Mouse (Mus musculus): Measurements from ENCODE around the gene Bves. TPM values are rescaled to one million over a fixed set of nuclear protein-coding genes. Genes with fewer than 3 reads are reported as not detected.
"Not testable (repeated sequence)": the region's sequence is repeated elsewhere in the genome, so short reads cannot be mapped to it uniquely, and the experiment has no call there.

Bves gene
- polyA plus RNA-seq (2015; fragmentation: Nextera tagmentation; extraction: Ambion mirVana), result 0.19 and 0.38 TPM in 2 replicates

DNA sequence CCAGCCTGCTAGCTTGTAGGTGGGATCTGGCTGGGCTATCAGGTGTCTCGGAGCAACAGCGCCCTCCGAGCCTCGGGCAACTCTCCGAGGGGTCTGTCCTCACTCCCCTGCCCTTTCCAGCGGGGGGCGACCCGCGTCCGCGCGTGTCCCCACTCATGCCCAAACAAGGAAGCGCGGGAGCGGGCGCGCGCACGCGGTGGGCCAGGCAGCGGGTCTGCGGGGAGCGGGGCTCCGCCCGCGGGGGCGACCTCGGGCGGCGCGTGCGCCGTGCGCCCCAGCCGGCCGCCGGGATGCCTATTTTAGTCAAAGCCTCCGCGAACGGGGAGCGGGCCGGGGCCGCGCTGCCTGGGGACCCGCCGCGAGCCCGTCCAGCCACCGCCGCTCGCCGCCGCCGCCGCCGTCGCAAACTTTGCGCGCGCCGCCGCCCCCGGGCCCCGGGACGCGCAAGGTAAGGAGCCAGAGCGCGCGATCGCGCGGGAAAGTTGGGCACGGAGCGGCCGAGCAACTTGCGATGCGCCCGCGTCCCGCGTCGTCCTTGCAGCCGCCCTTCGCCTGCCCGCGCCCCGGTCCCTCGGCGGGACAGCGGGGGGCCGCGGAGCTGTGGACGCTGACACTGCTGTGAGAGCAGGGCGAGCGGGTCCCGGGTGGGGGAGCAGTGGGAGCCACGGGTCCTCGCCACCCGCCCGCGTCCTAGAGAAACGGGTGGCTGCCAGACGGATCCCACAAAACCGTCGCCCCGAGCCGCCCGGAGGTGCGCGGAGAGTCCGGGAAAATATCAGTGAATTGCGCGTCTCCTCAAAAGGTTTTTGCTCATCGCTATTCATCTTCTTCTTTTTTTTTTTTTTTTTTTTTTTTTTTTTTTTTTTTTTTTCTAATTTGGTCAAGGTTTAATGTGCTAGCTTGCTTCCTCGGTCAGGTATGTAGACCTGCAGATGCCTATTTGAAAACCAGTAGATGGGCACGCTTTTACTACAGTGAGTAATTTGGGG, at the start of gene Bves:
Bves (plus strand) TSS at position 339 of the 989 bp plus-strand sequence.
- DNase-seq (ENCODE audit: low spot score), result no peak

DNA sequence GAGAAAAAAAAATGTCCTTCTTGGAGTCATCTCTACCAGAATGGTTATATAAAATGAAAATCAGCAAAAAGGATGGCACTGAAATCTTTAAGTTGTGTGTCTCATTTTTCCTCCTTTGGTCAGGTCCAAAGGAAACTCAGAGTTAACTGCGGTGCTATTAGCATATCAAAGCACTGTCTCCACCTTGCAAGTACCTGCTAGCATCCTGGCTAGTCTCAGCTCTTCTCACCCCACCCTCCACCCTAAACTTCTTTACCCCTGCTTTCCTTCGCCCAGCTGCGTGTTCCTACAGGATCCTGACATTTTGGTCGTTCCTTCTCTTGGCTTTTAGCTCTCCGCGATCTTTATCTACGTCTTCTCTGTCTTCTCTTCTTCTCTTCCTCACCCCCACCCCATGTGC, 47.2 kb upstream of the Bves start:
- no peak for DNase-seq (ENCODE audit: low spot score)

DNA sequence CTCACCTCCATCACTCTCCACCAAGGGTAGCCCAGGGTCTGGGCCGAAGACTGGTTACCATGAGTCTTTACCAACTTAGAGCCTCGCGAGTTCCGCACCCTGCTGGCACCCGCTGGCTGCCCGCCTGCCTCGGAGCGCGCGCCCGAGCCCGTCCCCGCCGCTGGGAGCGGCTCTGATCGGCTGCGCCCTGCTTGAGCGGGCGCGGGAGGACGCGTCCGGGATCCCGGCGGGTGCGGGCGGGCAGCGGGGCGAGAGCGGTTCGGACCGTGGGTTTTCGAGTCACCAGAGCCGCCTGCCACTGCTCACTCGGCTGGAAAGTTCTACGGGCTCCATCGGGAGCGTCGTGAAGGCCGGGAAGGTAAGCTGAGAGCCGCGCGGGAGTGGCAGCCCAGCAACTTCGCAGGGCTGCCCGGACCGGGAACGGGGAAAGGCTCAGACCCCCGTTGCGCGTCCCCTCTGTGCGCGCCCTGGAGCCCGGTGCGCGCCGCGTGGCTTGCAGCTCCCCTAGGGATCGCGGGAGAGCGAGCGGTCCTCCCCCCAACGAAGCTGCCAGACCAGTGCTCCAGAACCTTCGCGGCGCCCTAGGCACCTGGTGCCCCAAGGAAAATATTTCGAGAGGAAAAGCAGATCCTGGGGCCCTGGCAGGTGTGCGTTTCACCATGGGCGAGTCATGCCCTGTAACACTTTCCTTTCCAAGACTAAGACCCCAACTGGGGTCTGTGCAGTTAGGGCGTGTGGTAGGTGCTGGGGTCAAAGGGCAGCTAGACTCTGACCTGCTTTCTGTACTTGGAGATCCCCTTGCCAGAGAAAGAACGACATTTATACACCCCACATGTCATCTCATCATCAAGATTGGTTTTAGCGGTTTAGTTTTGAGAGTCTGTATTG, 46.1 kb upstream of the Bves start:
- DNase-seq (ENCODE audit: low spot score), result no peak

DNA sequence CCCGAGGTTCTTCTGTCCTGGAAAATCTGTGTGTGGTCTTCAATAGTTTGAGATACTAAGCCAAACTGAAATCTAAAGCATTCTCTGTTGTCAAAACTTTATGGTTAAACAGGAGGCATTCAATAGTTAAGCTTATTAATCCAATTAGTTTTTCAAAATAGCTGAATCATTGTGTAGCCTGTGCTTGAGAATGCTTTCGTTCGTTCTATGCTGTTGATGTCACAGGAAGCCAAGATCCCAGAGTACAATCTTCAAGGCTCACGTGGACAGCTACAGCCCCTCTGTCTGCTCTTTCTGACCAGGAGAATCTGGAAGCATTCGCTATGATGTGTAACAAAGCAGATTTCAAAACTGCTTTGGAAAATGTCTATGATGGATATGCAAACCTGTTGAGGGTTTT, 45.0 kb upstream of the Bves start:
- no peak for DNase-seq (ENCODE audit: low spot score)

DNA sequence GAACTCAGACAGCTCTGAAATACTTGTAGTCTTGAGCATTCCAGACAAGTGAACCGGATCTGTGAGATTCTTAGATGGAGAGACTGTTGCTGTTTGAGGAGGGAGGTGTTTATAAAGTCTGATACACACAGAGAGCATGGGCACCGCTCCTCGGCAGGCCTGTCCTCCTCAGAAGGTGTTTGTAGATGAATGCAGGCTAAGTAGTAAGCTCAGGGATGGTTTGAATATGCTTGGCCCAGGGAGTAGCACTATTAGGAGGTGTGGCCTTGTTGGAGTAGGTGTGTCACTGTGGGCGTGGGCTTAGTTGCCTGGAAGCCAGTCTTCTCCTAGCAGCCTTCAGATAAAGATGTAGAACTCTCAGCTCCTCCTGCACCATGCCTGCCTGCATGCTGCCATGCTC, 43.4 kb upstream of the Bves start:
- not testable (repeated sequence) for DNase-seq (ENCODE audit: low spot score)

DNA sequence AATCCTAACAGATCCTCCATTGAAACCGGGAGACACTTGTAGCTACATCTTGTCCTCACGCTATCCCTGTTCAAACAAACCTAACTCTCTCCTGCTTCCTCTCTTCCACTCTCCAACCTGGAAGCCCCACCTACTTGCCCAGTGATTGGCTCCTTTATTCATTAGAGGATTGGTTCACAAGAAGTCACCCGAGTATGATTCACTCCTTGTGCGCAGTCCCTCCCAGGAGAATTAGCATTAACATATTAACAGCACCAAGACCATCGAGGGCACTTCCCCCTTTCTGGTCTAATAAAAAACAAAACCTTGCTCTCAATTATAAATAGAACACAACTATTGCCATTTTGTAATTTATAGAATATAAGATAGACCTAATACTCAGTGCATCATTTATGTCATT, 40.5 kb upstream of the Bves start:
- DNase-seq (ENCODE audit: low spot score), result no peak

DNA sequence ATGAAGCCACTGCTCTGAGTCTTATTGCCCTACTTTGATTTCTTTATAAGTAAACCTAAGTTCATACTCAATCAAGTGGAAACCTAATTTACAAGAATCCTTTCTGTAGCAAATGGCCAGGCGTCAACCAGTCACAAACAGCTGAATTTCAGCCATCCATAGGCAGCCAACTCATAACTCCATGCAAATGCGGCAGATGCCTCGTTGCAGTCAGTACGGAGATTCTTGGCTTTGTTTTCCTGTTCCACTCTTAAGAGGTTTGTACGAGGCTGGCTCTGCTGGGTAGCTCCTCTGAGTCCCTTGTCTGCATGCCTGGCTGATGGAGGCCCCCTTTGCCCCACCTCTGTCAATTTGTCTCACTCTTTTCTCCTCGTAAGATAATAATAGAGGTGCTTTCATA, 37.1 kb upstream of the Bves start:
- DNase-seq (ENCODE audit: low spot score), result no peak

DNA sequence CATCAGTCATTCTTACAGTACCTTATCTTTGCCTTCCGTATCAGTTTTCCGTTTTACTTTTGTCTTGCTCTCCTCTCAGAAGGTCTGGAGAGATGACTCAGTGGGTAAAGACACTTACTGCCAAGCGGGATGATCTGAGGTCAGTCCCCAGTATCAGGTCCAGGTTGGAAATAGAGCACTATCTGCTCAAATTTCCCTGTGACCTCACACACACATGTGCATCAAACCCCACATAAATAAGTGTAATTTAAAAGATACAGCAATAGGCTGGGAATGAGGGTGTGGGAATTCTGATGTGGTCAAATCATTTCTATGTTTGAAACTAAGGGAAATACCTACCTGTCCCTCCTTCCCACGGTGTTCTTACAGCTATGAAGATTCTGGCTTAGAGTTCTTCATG, 36.1 kb upstream of the Bves start:
- DNase-seq (ENCODE audit: low spot score), result no peak

DNA sequence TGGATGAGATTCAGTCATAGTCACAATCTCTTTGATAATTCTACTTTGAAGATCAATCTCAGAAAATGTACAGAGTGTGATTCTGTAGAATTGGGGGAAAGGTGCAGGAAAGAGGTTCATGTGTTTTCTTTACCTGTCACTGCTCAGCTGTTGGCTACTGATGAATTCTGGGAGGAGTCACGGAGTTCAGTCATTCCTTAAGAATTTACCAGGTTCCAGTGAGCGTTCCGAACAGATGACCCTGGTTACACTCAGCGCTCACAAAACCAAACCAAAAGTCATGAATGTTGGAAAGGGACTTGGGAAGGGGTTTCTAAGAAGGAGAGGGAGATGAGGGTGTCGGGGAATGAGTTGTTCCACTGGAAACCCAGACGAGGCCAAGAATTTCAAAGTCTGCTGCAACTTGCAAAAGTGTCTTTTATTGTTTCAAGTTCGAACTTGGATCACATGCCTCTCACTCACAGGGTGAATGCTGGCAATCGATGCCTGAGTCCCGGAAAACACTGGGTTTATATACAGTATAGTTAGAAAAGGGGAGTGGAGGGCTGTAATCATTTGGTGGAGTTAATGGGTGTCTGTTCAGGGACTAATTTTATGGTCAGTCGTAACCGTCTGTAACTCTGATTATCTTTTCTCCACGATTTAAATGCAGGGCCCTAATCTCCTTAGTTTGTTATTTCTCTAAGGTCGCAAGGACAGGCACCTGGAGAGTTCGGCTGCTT, 32.1 kb upstream of the Bves start:
- no peak for DNase-seq (ENCODE audit: low spot score)

DNA sequence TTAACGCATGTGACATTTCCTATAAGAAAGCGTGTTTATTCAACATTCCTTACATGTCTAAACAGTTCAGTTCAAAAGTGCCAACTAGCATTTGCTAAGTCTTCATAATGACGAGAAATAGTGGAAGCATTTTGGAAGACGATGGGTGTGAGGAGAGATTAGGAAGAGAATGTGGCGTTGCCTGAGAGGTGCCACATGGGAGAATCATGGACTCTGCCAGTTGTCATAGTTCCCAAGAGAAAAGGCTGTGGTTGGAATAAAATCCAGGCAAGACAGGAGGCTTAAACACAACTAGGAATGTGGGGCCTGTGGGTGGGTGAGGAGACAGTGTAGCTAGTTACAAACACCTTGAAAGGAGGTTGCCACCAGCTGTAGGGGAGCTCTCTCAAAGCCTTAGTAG, 30.4 kb upstream of the Bves start:
- no peak for DNase-seq (ENCODE audit: low spot score)

DNA sequence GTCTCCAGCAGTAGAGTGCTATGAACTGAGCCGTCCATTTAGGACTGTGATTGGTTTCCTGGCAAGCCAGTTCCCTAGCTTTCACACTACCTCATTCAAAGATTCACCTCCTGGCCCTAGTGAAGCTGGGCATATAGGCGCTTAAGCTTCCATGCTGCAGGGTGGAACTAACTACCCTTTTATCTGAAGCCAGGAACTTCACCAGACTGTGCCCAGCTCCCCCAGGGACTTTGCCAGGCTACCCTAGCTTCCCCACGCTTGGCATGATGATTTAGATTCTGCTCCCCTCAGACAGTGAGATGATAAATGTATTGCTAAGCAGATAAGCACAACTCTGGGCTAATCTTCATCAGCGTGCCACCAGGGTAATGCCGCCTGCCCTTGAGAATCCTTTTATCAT, 24.4 kb upstream of the Bves start:
- DNase-seq (ENCODE audit: low spot score), result no peak

DNA sequence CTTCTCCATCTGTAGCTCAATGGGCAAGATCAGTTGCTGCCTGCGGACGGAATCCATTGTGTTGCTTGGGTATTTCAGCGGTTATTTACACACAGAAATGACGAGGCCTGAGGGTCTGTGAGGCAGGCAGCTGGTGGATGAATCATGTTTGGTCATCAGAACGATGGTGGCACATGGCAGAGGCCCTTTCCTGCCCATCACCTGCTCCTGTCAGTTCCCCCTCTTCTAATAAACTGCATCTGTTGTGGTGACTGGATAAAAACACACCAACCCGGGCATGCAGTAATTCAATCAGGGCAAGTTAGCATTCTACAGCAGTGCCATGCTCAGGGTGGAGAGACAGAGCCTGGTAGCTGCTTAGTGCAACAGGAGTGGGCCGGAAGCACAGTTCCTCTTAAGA, 23.9 kb upstream of the Bves start:
- DNase-seq (ENCODE audit: low spot score), result no peak

DNA sequence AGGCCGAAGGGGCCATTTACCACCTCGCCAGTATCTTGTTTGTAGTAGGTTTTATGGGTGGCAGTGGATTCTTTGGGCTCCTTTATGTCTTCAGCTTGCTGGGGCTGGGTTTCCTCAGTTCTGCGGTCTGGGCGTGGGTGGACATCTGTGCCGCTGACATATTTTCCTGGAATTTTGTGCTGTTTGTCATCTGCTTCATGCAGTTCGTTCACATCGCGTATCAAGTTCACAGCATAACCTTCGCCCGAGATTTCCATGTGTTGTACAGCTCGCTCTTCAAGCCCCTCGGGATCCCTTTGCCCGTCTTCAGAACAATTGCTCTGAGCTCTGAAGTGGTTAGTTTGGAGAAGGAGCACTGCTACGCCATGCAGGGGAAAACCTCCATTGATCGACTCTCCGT, 20.7 kb upstream of the Bves start:
- DNase-seq (ENCODE audit: low spot score), result no peak

DNA sequence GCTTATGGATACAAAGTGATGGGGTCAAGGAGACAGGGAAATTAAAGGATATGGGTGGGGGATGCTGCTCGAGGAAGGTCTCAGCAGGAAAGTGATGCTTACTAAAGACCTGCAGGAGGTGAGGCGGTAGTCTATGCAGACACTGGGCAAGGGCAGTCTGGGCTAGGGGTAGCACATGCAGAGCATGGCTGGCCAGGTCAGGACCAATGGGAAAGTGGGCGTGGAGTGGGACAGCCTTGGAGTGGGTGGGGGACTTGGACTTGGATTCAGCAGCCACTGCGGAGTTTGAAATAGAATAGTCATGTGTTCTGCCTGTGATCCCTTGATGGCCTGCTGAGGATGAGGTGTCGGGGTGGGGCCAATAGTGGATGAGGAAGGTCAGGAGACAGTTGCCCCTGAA, 16.6 kb upstream of the Bves start:
- DNase-seq (ENCODE audit: low spot score), result no peak

DNA sequence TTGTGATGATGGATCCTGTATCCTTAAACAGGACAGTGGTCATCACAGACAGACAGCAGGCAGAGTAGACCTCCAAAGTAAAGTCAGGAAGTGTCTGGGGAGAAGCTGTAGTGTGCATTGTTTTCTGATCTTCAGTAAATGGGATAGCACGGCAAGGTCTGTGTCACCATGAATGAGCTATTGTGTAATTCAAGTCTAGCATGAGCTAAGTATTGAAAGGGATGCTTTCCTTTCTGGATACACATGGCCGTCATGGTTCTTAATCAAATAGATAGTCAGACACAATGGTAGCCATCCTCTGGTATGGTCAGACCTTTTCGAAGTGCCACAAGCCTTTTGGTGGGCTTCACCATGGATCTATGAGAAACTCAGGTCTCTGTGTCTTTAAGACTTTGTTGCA, 15.3 kb upstream of the Bves start:
- DNase-seq (ENCODE audit: low spot score), result no peak

DNA sequence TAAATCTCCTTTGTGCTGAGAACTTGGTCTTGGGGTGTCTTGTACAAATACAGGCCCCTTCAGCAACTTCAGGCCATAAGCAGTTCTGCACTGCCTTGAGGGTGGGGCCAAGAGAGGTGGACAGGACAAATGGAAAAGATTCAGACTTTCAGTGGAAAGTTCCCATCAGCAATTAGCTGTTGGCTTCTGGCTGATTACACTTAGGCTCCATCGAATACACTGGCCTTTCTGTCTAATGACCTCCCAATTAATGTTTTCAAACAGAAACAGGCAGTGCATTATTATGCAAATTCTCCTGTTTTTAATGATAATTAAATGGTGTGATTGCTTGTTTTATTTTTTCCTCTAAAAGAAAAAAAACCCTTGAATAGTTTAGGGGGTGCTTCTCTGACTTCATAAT, 11.4 kb upstream of the Bves start:
- DNase-seq (ENCODE audit: low spot score), result no peak

DNA sequence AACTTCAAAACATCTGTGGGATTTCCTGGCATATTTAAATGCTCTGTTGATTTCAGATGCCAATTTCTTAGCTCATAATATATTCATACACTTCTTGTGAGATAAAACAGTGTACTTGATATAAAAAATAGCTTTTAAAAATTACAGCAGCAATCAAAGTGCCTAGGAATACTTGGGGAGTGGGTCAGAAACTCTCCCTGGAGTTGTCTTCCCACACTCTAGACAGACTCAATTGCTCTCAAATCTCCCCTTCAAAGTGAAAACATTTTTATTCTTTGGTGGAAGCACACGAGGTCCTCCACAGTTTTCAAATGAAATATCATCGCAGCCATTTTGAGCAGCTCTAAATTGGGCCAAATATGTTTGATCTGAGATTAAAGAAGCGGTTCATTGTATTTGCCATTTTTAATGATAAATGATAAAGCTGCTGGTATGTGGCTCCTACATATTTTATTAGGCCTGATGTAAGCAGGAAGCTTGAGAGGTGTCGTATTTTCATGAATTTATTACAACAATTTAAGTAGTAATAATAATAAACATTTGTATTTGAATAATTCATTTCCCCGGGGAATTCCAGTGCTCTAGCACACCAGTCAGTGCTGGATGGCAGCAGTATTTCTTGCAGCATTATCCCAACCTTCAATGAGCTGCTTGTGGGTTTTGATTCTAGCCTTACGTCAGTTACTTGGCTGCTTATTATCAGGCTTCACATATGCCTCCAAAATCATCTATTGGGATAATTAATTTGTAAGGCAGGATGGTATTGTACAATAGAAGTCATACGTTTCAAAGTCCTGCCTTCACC, 7.2 kb upstream of the Bves start:
- DNase-seq (ENCODE audit: low spot score), result no peak

DNA sequence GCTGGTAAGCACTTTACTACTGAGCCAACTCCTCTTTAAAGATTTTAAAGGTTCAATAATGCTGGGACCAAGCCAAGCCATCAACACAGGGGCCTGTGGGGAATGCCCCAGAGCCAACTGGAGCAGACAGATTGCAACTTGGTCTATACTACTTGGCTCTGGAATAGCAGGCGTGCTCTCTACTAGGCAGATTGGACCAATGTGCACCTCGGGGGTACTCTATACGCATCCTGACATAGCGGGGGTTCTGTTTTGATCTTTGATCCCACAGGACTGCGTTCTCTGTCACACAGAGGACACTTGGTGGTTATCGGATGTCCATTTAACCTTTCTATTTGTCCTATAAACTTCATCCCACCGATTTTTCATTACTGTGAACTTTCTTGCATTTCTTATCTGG, 647 bp upstream of the Bves start:
- no peak for DNase-seq (ENCODE audit: low spot score)

DNA sequence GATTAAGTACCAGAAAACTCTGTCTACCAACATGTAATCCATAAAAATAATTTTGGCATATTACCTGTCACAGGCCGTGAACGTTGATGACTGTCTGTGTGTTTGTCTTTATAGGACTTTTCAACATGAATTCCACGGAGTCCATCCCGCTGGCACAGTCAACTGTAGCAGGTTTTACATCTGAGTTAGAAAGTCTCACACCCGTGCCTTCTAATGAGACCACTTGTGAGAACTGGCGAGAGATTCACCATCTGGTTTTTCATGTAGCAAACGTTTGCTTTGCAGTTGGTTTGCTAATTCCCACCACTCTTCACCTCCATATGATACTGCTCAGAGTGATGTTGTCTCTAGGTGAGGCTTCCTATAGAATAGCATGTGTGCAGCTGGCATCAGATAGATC, 3.5 kb downstream of the Bves start:
- DNase-seq (ENCODE audit: low spot score), result no peak

DNA sequence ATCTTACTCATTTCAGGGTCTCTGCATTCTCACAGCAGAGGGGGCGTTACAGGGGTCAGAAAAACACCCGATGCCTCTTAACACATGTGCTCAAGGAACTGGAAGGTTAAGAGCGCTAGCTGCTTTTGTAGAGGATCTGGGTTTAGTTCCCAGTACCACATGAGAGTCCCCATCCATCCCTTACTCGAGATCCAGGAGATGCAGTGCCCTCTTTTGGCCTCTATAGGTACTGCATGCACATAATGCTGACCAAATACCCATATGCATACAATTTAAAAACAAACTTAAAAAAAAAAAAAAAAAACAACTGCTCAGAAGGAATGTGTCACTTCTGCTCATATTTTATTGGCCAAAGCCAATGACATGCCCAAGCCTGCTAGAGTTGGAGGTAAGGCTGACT, 8.8 kb downstream of the Bves start:
- no peak for DNase-seq (ENCODE audit: low spot score)

DNA sequence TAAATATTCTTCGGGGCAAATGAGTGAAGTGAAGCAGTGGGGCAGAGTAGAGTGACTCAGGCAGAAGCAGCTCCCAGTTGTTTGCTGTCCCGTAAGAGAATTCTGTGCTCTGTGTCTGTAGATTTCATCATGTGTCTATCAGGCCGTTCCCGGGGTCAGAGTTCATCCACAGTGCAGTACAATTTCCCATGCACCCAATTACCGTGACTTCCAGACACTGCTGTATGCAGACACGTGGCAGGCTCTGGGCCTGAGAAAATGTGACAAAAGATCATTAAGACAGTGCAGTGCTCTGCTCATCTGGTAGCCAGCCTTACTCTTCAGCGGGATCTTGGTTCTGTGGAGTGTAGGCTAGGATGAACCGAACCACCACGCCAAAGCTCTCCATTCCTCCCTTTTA, 9.6 kb downstream of the Bves start:
- DNase-seq (ENCODE audit: low spot score), result no peak
